Mouse (Mus musculus): ENCODE measurements around the gene Psme1.

DNA sequence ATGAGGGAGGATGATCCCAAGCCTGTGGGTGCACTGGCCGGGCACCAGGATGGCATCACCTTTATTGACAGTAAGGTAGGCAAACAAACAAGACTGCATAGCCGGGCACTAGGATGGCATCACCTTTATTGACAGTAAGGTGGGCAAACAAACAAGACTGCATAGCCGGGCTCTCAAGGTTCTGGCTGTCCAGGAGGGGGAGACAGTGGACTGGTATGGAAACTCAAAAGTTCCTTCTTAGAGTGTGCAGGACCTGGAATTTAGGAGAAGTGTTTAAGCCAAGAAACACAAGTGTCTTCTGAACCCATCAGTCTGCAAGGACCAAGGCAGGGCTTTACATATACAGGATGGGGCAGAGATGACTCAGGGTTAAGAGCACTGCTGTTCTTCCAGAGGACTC, 12.2 kb upstream of the Psme1 start:
- TF ChIP-seq CTCF (IDR thresholded peaks at IDR 0.05; ENCODE audit: insufficient read depth, low read depth, low read length) (no peak), POLR2A (IDR thresholded peaks at IDR 0.05; ENCODE audit: insufficient read depth, low read depth, low read length) (no peak)
